Mouse (Mus musculus) CH12.LX (cell line): ENCODE measurements around the gene Smpd3.

ENCODE experiments used
- CHD1 ChIP-seq: IDR thresholded peaks from 2 replicates; pipeline ENCODE4 v1.6.1; 2012; ENCODE audit warnings: low read depth, low read length, improper control_type of control experiment, inconsistent platforms
- CTCF ChIP-seq, 2 experiments: IDR thresholded peaks in 1 of 2; conservative IDR thresholded peaks in 1 of 2; 2 replicates each; pipeline ENCODE4 v1.5.1; 2011 to 2012; ENCODE audit warnings: low read depth in 2 of 2, low read length in 2 of 2, improper control_type of control experiment in 1 of 2, inconsistent platforms in 1 of 2, mild to moderate bottlenecking in 1 of 2, moderate library complexity in 1 of 2
- EP300 ChIP-seq: IDR thresholded peaks from 2 replicates; pipeline ENCODE4 v1.6.1; 2011; ENCODE audit warnings: low read length, improper control_type of control experiment
- MAZ ChIP-seq: IDR thresholded peaks from 2 replicates; pipeline ENCODE4 v1.6.1; 2012; ENCODE audit warnings: low read depth, mild to moderate bottlenecking, inconsistent platforms, low read length, improper control_type of control experiment, moderate library complexity
- POLR2A ChIP-seq: IDR thresholded peaks from 2 replicates; pipeline ENCODE4 v1.6.1; 2011; ENCODE audit warnings: low read depth, mild to moderate bottlenecking, improper control_type of control experiment, low read length
- RCOR1 ChIP-seq: conservative IDR thresholded peaks from 2 replicates; pipeline ENCODE4 v1.6.1; 2012; ENCODE audit warnings: low read depth, mild to moderate bottlenecking, inconsistent platforms, low read length, improper control_type of control experiment
- TCF12 ChIP-seq: IDR thresholded peaks from 2 replicates; pipeline ENCODE4 v1.6.1; 2014; ENCODE audit warnings: low read depth, mild to moderate bottlenecking, inconsistent platforms, low read length, improper control_type of control experiment
- ZC3H11A ChIP-seq: IDR thresholded peaks from 2 replicates; pipeline ENCODE4 v1.6.1; 2012; ENCODE audit warnings: low read depth, mild to moderate bottlenecking, inconsistent platforms, low read length, improper control_type of control experiment
- ZNF384 ChIP-seq: IDR thresholded peaks from 2 replicates; pipeline ENCODE4 v1.6.1; 2012; ENCODE audit warnings: low read depth, low read length, improper control_type of control experiment, inconsistent platforms

GRCm38 (mm10) chr8:106298846-106299245 lies 38.9 kb downstream of the Smpd3 start:
- TF ChIP-seq CHD1 (no peak), TCF12 (no peak), CTCF (conservative IDR thresholded peaks at IDR 0.05 in 1 of 2, IDR thresholded peaks at IDR 0.05 in 1 of 2; ENCODE audit: low read depth in 2 of 2, low read length in 2 of 2) (no peak), POLR2A (no peak), ZC3H11A (no peak), MAZ (no peak), ZNF384 (no peak), RCOR1 (no peak), EP300 (no peak)
